Mouse (Mus musculus) MEL-GATA-1-ER (cell line): ENCODE results near the gene Gm43064.
"Not testable (repeated sequence)": the region's sequence is repeated elsewhere in the genome, so short reads cannot be mapped to it uniquely, and the experiment has no call there.

ENCODE experiments used
- DNase-seq: peaks from one replicate; pipeline ENCODE4 v3.0.0-alpha.2; 2012; ENCODE audit warnings: low read depth; ENCODE audit errors: extremely low read depth

Gene Gm43064

DNA sequence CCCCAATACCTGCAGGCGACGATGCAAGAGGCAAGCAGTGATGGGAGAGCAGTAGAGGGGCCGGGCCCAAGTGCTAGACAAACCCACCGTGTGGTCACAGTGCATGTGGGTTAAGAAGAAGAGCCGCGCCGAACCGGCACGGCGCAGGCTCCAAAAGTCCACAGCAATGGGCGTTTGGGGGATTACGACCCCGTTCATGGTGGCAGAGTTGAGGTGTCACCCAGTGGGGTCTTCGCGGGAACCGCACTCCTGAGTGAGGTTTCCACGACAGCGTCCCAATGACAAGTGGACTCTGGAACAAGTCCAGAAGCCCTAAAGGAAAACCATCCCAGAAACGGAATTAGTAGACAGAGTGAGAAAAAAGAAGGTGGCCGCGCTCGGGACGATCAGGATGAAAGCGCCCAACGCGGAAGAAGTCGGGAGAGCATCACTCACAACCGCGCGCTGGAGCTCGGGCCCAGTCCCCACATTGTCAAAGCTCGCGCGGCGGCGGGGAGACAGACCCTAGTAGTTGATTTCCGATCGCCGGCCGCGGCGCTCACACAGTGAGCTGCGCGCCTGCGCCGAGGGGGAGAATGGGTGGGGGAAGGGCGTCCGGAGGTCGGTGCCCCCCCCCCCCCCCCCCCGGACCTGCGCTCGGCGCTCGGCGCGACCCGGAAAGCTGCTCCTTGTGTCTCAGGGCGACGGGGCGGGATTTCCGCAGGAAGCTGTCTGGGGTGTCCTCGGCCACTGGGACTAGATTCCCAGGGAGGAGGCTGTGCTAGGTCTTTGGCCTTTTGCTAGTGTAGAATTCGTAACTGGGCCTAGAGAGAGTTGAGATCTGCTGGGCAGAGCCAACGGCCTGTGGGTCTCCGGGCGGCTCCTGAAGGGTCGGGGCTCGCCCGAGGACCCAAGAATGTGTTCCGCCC is at the start of gene Gm43064, which contains the start of the genes Dclre1b and Ap4b1:
Gm43064 (plus strand) TSS at position 683 of the 908 bp plus-strand sequence.
Dclre1b (minus strand) TSS at position 554 of the 908 bp plus-strand sequence.
Ap4b1 (plus strand) TSS at position 630 of the 908 bp plus-strand sequence.
- DNase-seq, result peak; percentile 96

DNA sequence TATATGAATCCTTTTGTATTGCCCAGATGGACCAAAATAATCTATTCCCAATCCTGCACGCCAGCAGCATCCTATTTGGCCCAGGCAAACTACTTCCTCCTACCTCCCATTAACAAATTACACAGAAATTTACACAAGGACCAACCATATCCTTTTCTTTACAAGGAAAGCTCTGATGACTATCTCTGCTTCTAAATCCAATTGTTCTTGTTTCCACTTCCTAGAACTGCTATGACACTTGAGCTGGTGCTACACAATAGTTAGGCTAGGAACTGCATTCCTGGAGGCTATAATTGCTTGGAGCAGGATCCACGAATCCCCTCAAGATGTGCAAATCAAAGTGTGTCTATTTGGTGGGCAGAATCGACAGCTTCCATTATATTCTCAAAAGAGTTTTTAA is 42.6 kb upstream of the Gm43064 start:
- no peak for DNase-seq

DNA sequence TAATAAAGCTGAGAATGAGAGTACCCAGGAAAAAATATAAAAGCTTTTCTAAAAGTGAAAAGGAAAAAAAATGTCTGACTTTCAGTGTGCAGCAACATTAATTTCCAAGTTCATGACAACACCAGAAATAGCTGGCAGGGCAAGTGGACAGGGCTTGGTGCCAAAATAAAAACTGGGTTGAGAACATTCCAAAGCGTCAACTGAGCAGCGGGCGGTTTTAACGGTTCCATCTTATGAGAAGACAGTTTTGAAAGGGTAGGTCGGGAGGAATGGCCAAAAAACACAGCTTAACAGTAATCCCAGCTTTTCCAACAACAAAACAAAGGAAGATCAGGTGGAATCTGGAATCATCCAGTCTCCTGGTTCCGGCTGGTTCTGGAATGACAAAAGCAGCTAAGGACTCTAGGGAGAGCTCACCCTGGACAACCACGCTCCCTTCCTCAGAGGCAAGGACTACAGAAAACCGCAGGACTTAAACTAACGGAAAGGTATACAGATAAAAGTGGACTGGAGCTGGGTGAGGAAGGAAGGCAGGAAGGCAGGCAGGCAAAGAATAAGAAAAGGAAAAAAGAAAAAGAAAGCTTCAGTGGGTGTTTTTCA is 37.7 kb upstream of the Gm43064 start:
- no peak for DNase-seq

DNA sequence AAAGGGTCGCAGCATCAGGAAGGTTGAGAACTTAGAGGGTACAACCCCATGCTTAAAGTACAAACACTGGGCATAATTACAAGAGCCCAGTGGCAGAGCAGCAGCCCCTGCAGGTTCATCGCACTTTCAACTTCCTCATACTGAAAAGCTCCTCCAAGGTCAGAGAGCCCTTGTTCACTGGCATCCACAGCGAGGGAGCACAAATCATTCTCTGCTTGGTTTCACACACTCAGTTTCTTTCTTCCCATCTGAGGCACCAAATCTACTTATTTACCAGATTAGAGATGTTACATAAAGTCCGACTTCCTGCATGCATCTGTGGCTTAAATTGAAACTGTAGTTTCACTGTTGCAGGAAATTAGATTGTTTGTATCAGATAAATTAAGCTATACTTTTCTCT is 36.5 kb upstream of the Gm43064 start:
- peak; percentile 36 for DNase-seq

DNA sequence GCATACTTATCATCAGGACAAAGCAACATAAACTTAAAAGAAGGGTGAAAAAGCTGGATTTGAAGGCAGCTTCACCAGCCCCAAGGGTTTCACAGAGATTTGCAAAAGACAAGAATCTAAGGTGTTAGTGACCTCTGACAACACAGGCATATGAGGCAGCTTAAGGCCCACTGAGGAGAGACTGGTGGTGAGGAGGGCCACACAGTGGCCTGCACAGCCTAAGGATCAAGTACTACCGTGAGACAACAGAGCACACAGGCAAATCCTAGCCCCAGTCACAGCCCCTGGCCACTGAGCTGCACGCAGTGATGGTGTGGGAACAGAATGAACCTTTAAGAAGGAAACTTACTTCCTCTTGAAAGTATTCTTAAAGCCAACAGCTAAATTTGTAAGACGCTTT is 35.9 kb upstream of the Gm43064 start:
- DNase-seq, result no peak

DNA sequence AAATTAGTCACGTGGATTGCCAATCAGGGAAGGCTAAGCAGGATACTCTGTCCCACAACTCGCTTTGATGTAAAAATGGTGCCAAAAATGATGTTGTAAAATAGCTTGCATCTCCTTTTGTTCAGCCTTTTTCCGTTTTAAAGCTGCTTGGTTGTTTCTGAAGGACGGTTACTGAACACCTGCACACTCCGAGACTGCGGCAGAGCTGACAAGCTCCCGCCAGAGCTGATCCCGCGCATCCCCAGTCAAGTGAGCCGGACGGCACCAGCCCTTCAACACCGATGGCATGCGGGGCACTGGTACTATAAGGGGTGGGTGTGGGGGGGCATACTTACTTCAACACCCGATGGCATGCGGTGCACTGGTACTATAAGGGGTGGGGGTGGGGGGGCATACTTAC is 35.4 kb upstream of the Gm43064 start:
- DNase-seq, result no peak

DNA sequence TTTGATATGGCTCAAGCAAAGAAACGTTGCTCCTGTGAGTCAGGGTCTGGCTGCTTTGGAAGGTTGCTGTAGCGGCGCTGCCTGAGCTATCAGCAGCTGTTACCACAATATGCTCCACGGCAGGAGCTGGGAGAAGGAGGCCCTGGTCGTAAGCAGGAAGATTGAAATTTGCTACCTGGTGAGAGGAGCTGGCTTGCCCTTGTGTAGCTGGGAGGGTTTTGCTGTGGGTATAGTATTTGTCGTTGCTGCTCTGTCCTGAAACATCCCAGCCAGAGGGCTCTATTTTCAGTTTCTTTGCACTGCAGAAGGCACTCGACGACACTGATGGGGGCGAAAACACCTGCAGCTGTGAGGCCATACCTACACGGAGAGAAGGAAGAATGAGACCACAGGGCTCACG is 31.4 kb upstream of the Gm43064 start:
- DNase-seq, result no peak

DNA sequence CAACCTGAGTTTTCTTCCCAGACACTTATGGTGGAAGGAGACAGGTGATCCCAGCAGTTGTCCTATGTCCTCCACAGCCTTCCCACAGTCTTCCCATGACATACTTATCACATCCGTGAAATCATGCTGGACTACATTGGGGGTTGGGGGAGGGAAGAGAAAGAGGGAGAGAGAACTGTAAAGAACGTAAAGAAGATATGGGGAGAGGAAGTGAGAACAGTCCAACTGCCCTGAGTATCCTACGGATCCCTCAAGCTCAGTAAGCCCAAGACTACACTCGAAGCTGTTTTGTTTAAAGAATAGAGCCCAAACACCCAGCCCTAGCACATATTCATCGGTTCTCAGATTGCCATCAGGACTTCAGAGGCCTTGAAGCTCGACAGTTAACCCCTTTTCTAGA is 30.7 kb upstream of the Gm43064 start:
- DNase-seq, result no peak

DNA sequence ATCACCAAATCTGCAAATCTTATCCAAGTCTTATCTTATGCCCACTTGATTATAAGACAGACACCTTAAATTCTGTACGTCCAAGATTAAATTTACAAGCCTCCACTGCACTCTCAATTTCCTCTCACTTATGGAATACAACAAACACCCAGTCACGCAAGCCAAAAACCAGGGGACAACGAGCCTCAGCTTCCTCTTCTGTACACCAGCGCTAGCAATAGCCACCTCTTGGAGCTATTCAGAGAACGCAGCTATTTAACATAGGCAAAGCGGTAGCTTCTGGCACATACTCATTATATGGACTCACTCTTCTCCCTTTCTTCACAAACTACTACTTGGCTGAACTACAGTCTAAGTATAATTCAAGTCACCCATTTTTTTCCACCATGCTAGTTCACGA is 30.2 kb upstream of the Gm43064 start:
- DNase-seq, result no peak

DNA sequence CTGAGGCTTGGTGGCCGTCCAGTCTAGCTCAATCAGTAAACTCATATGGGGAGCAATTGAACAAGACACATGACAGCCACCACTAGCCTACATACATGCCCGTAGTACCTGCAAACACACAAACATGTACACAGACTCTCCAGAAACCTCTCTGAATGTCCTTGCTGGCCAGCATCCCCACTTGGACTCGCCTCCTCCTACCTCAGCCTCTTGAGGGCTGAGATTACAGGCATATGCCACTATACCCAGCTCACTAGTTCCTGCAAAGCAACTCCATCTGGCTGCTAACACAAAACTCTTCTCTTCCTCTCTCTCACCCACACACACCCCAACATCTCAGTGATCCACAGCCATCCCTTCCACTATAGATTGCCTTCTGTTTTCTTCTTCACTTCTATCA is 29.1 kb upstream of the Gm43064 start:
- DNase-seq, result no peak

DNA sequence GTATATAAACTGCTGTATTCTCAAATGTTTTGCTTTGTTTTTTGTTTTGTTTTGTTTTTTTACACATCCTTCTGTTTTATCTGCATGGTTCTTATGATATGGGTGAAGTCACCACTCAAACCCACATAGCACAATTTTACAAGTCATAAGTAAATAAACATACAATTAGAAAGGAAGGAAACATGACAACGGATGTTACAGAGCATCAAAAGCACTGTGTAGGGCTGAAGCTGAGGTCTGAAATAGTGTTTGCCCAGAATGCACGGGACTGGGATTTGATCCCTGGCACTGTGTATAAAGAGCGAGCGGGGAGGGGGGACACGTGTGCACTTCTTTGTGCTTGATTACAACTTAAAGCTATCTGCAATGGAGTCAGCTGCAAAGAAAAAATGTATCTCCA is 28.6 kb upstream of the Gm43064 start:
- no peak for DNase-seq

DNA sequence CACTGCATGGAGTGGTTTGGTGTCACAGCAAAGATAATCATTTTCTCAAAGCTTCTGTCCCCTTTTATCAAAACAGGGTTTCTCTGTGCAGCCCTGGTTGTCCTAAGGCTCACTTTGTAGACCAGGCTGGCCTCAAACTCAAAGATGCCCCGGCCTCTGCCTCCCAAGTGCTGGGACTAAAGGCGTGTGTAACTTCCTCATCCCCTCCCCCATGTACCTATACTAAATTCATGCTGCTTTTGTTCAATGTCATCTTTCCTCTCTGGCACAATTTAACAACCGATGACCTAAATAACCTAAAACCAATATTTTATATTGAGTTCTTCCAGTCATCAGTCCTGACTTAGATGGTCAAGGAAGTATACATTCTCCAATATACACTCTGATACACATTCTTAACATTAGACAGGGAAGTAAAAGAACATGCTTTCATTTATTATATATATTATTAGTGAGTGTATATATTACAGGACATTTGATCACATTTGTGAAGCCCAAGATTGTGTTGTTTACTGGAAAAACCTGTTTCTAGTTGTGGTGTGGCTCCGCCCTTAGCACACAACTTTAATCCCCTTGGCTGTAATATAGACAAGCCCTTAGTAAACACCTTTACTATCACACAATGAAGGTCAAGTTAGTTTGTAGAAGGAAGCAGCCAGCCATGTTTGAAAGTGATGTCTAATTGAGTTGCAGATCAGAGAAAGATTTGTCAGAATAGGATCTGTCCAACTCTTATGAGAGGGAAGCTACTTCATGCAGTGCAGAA is 26.3 kb upstream of the Gm43064 start:
- DNase-seq, result peak; percentile 42

DNA sequence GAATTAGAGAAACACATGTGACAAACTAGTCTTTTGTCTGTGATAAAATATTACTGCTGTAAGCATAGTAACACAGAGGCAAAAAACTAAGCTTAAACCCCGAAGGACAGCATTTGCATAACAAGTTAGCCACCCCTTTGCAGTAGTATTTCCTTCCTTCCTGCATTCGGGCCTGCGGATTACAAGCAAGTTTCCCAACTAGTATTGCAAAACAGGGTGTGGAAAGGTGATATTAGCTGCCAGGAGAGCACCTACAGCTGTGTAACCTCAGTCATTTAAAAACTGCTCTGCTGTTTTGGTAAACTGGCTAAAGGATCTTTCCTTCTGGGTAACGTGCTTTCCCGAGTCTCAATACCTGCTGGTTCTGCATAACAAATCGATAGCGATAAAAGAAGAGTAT is 22.1 kb upstream of the Gm43064 start:
- no peak for DNase-seq

DNA sequence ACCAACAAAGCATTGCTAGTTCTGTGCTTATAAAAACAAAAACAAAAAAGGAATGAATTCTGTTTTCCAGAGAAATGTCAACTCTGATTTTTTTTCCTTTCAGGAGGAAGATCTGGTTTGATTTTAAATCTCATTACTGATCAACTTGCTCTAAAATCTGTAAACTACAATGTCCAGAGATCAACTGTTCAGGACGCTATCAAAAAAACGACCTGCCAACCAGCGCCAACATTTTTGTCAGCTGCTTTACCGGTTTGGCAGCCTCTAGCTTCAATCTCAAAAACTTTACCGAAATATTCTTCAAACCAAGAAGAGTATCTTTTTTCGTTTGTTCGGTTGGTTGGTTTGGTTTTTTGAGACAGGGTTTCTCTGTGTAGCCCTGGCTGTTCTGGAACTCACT is 20.3 kb upstream of the Gm43064 start:
- DNase-seq, result no peak

DNA sequence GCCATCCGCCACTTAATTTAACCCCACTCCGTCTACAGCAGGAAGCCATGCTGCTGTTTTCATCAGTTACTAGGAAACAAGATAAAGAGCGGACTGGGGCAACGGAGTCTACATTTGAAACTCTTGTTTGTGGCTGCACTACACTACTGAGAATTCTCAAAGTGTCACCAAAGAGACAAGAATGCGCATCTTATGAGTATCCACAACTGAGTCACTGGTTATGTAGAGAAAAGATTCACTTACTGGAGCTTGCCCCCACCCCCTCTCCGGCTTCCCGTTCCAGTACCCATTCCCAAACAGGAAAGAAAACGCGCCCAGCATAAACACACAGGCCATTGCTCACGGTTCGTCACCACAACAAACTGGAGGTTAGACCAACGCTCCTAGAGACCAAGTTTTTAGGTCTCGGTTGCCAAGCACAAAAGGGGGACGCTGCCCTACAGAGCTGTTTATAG is 19.5 kb upstream of the Gm43064 start:
- DNase-seq, result peak; percentile 79

DNA sequence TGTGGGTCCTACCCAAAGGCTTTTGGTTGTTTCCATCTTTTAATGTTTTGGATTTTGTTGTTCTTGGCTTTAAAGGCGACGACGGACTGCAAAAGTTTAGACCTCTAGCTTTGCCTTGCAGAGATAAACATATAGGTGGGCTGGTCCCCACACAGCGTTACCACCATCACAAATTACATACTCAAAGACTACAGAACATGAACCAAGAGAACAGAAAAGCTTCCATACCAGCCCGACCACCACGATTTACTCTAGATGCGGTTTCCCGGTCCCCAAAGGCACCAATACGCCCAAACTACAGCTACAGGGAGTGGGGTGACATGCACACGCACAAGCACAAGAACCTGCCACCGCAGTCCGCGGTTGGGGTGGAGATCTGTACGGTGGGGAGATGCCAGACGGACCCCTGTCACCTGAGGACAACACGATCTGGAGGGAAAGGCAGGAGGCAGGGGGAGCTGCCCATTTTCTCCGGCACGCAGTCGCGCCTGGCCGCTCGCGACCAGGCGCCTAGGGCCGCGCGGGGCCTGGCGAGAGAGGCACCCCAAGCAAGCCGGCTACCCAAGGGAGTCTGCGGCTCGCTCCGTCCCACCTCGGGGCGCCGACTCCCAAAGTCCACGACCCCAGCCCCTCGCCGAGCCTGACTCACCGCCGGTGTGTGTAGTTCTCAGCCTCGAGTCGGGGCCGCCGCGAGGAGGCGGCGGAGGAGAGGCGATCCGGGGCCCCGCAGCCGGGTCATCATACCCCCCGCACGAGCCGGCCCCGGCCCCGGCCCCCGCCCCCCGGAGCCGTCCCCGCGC is 18.8 kb upstream of the Gm43064 start:
- DNase-seq, result peak; percentile 51

DNA sequence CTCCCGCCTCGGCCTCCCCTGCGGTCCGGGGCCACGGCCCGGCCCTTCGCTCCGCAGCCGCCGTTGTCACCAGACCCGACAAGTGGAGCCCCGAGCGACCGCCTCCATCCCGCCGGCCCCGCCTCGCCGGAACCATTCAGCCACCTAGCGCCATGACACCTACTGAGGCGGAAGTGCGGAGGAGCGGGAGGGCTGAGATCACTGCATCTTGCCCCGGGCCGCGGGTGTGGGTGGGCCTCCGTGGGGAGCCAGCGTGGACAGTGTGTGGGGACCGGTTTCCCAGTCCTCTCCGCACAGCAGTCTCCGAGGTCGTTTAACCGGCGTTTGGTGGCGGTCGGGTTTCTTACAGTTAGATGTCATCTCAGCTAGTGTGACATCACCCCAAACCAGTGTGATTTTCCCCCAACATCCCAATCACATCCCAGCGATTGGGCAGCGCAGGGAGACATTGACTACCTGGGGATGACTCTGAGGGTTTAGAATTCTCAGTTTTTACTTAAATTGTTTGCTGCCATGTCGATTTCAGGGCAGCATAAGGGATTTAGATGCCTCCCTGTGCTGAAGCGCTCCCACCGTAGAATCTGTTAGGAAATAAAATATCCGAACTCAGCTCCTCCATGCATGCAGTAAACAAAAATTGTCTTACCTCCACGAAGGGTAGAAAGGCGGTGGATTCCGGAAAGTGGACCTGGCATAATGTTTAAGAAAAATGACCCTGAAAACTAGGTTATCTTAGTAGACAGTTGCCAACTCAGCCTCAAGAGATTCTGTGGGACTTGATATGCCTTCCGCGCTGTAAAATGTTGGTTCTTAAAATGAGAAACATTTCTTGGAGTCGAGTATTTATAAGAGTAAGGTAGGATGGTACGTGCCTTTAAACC is 17.9 kb upstream of the Gm43064 start, which contains the start of gene Hipk1:
Hipk1 (minus strand) TSS at position 334 of the 881 bp plus-strand sequence.
- DNase-seq, result peak; percentile 93

DNA sequence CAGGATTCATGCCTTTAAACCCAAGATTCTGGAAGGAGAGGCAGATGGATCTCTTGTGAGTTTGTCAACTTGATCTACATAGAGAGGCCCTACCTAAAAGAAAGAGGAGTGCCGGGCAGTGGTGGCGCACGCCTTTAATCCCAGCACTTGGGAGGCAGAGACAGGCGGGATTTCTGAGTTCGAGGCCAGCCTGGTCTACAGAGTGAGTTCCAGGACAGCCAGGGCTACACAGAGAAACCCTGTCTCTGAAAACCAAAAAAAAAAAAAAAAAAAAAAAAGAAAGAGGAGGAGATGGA is 17.3 kb upstream of the Gm43064 start:
- not testable (repeated sequence) for DNase-seq

DNA sequence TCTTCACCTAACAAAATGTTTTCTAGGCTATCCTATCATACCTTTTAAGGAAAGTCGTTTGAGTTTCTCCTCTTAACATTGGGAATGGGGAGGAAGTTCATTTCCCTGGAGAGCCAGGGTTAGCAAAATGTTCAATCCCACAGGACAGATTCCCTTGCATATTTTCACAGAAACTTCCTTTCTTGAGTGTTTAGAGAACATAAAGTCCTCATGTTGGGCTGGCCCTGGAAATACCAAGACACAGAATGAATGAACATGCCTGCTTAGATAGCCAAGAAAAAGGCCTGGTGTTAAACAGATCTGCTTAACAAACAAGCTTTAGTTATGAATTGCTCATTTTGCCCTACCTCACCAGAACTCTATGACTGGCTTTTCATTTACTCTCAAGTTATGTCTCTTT is 16.8 kb upstream of the Gm43064 start:
- no peak for DNase-seq

DNA sequence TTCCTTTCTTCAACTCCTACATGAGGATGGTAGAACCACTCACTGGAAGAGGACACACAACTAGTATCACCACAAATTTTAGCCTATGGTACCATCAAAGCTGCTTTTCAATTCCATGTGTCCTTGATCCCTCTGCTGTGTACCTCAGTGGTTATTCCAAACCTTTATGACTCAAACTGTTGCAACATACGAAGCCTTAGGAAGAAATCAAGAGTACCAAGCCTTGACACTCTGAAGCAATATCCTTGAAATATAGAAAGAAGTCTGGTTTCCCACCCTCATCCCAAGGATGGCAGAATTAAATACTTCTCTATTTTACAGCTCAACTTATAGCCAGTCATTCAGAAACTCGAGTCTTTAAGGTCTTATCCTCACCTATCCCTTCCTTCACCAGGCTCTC is 13.0 kb upstream of the Gm43064 start:
- DNase-seq, result no peak
